Mouse (Mus musculus): ENCODE measurements at regions not wholly inside any gene's neighbourhood (a gene's known extent, or its start where the extent isn't known, plus 50 kb on each side); places are given as distances from the start of the nearest gene placed in this dataset.

DNA sequence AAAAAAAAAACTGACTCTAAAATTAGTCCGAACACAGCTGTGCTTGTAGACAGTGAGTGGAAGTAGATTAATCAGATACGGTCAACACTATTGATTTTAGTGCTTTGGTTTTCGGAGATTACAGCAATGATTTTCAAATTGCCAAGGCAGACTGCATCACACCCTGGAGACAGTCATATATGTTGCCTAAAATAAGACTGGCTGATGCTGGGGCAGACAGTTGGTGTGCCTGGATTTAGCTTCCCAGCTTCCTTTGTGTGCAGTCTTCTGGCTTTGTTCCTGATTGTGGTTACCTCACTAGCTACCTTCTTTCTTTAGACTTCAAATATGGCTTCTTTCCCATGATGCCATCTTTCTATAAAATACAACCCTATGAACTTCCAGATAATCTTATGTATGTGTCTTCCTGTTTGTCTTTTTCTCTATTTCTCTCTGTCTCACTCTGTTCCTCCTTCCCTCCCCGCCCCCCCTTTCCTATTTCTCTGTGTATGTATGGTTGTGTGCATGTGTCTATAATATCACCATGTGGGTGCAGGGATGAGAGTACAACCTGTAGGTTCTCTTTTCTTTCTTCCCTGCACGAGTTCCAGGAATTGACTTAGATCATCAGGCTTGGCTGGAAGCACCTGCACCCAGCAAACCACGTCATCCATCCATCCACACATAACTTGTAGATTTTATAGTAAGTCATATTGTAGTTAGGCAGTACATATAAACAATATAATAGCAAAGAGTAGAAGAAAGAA is 199.7 kb upstream of the Gm9008 start:
- H3K27ac ChIP-seq (ENCODE audit: low read depth, low read length) = no peak overlapping the region
- 90% methylated on average over 6 of the region's 6 CpGs for WGBS
- H3K36me3 ChIP-seq (ENCODE audit: control insufficient read depth, insufficient read depth, low read length) = no peaks in the 10 kb centered on the region
- H3K4me2 ChIP-seq (ENCODE audit: low read depth, low read length, severe bottlenecking) = no peak overlapping the region
- ATAC-seq (replicated peaks; ENCODE audit: low FRiP score) = no peak
- H3K9ac ChIP-seq (ENCODE audit: low read length) = no peak overlapping the region
- H3K4me3 ChIP-seq (ENCODE audit: low read depth, low read length) = no peak overlapping the region
- no peaks in the 10 kb centered on the region for H3K27me3 ChIP-seq (ENCODE audit: control insufficient read depth, insufficient read depth, low read length)
- H3K9me3 ChIP-seq (ENCODE audit: control insufficient read depth, low read length) = no peaks in the 10 kb centered on the region
- no peaks in the 10 kb centered on the region for H3K4me1 ChIP-seq (replicated peaks; ENCODE audit: control insufficient read depth, insufficient read depth, low read length)
- DNase-seq (ENCODE audit: low spot score) = no peak

DNA sequence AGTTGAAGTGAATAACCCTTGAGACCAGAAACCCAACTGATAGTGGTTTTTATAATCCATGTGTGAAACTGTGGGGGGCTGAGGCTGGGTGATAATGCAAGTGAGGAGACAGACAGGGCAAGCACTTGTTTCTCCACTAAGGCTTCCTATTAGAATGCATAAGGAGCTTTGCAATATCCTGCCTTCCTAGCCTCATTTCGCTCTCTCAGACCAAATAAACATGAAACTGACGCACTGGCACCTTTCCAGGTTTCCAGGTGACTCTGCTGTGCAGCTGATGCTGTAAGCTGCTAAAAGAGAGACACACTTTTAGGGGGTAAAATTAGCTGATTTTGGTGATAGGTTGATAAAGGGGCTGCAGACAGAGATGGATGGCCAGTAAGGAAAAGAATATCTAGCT is 191.2 kb upstream of the Gm9008 start:
- H3K27me3 ChIP-seq (ENCODE audit: control insufficient read depth, insufficient read depth, low read length) = no peaks in the 10 kb centered on the region
- no peak overlapping the region for H3K4me3 ChIP-seq (ENCODE audit: low read depth, low read length)
- no peak overlapping the region for H3K4me2 ChIP-seq (ENCODE audit: low read depth, low read length, severe bottlenecking)
- 39% methylated on average over 2 of the region's 2 CpGs for WGBS
- no peaks in the 10 kb centered on the region for H3K36me3 ChIP-seq (ENCODE audit: control insufficient read depth, insufficient read depth, low read length)
- H3K9ac ChIP-seq (ENCODE audit: low read length) = no peak overlapping the region
- ATAC-seq (replicated peaks; ENCODE audit: low FRiP score) (no peak), DNase-seq (ENCODE audit: low spot score) (no peak)
- H3K27ac ChIP-seq (ENCODE audit: low read depth, low read length) = no peak overlapping the region
- H3K9me3 ChIP-seq (ENCODE audit: control insufficient read depth, low read length) = no peaks in the 10 kb centered on the region
- H3K4me1 ChIP-seq (replicated peaks; ENCODE audit: control insufficient read depth, insufficient read depth, low read length) = 0 out of 2 replicates have a peak, but pooled peaks cover 2% of the 10 kb centered on the region

DNA sequence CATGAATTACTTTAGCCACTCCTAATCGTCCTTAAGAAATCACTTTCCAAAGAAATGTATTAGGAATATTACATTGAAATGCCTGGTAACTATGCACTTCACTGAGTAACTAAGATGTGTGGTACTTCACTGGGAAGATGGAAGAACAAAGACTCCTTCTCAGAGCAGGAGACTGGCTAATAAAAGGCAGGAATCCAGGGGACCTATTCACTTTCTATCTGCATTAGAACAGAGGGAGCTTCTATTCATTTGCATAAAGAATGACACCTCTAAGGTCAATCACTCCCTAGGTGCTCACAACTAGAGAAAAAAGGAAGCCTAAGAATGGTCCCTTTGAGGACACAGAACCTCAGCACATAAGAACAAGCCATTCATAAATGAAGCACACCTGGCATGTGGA is 142.0 kb upstream of the Gm9008 start:
- Histone ChIP-seq H3K4me2 (ENCODE audit: low read depth, low read length, severe bottlenecking) (no peak overlapping the region), H3K4me3 (ENCODE audit: low read depth, low read length) (no peak overlapping the region), H3K36me3 (ENCODE audit: control insufficient read depth, insufficient read depth, low read length) (no peaks in the 10 kb centered on the region), H3K9me3 (ENCODE audit: control insufficient read depth, low read length) (no peaks in the 10 kb centered on the region), H3K27ac (ENCODE audit: low read depth, low read length) (no peak overlapping the region), H3K4me1 (replicated peaks; ENCODE audit: control insufficient read depth, insufficient read depth, low read length) (no peaks in the 10 kb centered on the region), H3K27me3 (ENCODE audit: control insufficient read depth, insufficient read depth, low read length) (no peaks in the 10 kb centered on the region), H3K9ac (ENCODE audit: low read length) (no peak overlapping the region)
- no peak for ATAC-seq (replicated peaks; ENCODE audit: low FRiP score)
- WGBS = 50% methylated on average over 1 of the region's 1 CpGs
- no peak for DNase-seq (ENCODE audit: low spot score)

DNA sequence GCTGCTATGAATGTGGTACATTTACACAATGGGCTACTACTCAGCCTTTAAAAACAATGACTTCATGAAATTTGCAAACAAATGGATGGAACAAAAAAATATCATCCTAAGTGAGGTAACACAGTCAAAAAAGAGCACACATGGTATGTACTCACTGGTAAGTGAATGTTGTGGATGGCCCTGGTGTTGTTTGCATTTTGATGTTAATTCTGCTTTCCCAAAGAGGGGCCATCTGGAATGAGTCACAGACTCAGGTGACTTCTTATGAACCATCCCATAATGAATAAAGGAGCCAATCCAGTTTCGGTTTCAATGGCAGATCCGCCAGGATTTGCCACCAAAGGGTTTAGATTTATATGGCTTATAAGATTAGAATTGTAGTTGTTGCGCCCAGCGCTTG is 130.8 kb upstream of the Gm9008 start:
- no peak for DNase-seq (ENCODE audit: low spot score)
- Histone ChIP-seq H3K27me3 (ENCODE audit: control insufficient read depth, insufficient read depth, low read length) (no peaks in the 10 kb centered on the region), H3K27ac (ENCODE audit: low read depth, low read length) (no peak overlapping the region), H3K9me3 (ENCODE audit: control insufficient read depth, low read length) (no peaks in the 10 kb centered on the region), H3K4me2 (ENCODE audit: low read depth, low read length, severe bottlenecking) (no peak overlapping the region), H3K9ac (ENCODE audit: low read length) (no peak overlapping the region), H3K36me3 (ENCODE audit: control insufficient read depth, insufficient read depth, low read length) (no peaks in the 10 kb centered on the region), H3K4me1 (replicated peaks; ENCODE audit: control insufficient read depth, insufficient read depth, low read length) (no peaks in the 10 kb centered on the region), H3K4me3 (ENCODE audit: low read depth, low read length) (no peak overlapping the region)
- ATAC-seq (replicated peaks; ENCODE audit: low FRiP score) = no peak
- WGBS = 95% methylated on average over 4 of the region's 4 CpGs

DNA sequence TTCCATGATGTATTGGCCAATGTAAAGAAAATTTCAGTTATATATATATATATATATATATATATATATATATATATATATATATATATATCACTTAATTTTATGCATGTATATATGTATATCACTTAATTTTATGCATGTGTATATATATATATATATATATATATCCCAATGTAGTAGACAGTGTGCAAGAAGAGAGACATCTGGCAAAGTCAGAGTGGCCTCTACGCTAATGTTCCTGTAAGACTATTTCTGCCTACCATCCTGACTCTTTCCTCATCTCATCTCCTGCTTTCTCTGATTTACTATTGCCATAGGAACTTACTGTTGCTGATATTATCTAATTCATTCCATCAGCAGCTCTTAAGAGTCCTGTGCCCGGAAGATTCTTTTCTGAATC is 123.9 kb upstream of the Gm9008 start:
- 87% methylated on average over 2 of the region's 2 CpGs for WGBS
- Histone ChIP-seq H3K27ac (ENCODE audit: low read depth, low read length) (no peak overlapping the region), H3K4me3 (ENCODE audit: low read depth, low read length) (no peak overlapping the region), H3K27me3 (ENCODE audit: control insufficient read depth, insufficient read depth, low read length) (no peaks in the 10 kb centered on the region), H3K4me2 (ENCODE audit: low read depth, low read length, severe bottlenecking) (no peak overlapping the region), H3K4me1 (replicated peaks; ENCODE audit: control insufficient read depth, insufficient read depth, low read length) (peaks cover 2% of the 10 kb centered on the region; the same call in 1 of the 2 replicates), H3K9me3 (ENCODE audit: control insufficient read depth, low read length) (no peaks in the 10 kb centered on the region), H3K36me3 (ENCODE audit: control insufficient read depth, insufficient read depth, low read length) (no peaks in the 10 kb centered on the region), H3K9ac (ENCODE audit: low read length) (no peak overlapping the region)
- no peak for DNase-seq (ENCODE audit: low spot score)
- ATAC-seq (replicated peaks; ENCODE audit: low FRiP score) = no peak

DNA sequence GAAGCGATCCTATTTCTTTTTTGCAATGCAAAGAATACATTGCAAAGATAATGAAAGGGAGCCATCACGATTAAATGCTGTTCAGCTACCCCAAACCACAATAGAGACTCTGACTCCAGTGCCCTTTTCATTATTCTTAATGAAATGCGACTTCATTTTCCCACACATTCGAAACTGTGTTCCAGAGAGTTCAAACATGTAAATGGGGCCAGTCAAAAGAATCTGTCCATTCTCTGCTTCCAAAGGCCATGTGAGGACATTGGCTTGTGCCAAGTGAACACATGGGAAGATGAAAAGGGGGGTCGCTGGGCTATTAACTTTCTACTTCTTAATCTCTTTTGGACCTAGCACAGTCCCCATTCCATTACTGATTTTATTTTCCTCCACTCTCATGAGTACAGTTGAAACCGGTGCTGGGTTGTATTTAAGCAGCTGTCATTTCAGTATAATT is 123.2 kb upstream of the Gm9008 start:
- 36% methylated on average over 6 of the region's 6 CpGs for WGBS
- no peak overlapping the region for H3K9ac ChIP-seq (ENCODE audit: low read length)
- no peaks in the 10 kb centered on the region for H3K9me3 ChIP-seq (ENCODE audit: control insufficient read depth, low read length)
- H3K4me2 ChIP-seq (ENCODE audit: low read depth, low read length, severe bottlenecking) = no peak overlapping the region
- no peak overlapping the region for H3K27ac ChIP-seq (ENCODE audit: low read depth, low read length)
- ATAC-seq (replicated peaks; ENCODE audit: low FRiP score) (peak; percentile 87), DNase-seq (ENCODE audit: low spot score) (no peak)
- H3K4me1 ChIP-seq (replicated peaks; ENCODE audit: control insufficient read depth, insufficient read depth, low read length) = peaks cover 2% of the 10 kb centered on the region; the same call in 1 of the 2 replicates
- no peaks in the 10 kb centered on the region for H3K27me3 ChIP-seq (ENCODE audit: control insufficient read depth, insufficient read depth, low read length)
- no peak overlapping the region for H3K4me3 ChIP-seq (ENCODE audit: low read depth, low read length)
- no peaks in the 10 kb centered on the region for H3K36me3 ChIP-seq (ENCODE audit: control insufficient read depth, insufficient read depth, low read length)
